Mouse (Mus musculus) kidney, adult 2 months (tissue): ENCODE data around the gene 2310022A10Rik.

Source experiments
- CTCF ChIP-seq: fragments of 200-500 bp; conservative IDR thresholded peaks from 2 replicates; pipeline ENCODE4 v1.5.1; 2011; ENCODE audit warnings: low read depth, mild to moderate bottlenecking, control low read depth, low read length, moderate library complexity, mixed read lengths; ENCODE audit not compliant: insufficient read depth, insufficient read length
- POLR2A ChIP-seq: fragments of 200-500 bp; IDR thresholded peaks from one replicate; pipeline ENCODE4 v1.6.1; 2011; ENCODE audit warnings: low read depth, low read length, control low read depth

DNA sequence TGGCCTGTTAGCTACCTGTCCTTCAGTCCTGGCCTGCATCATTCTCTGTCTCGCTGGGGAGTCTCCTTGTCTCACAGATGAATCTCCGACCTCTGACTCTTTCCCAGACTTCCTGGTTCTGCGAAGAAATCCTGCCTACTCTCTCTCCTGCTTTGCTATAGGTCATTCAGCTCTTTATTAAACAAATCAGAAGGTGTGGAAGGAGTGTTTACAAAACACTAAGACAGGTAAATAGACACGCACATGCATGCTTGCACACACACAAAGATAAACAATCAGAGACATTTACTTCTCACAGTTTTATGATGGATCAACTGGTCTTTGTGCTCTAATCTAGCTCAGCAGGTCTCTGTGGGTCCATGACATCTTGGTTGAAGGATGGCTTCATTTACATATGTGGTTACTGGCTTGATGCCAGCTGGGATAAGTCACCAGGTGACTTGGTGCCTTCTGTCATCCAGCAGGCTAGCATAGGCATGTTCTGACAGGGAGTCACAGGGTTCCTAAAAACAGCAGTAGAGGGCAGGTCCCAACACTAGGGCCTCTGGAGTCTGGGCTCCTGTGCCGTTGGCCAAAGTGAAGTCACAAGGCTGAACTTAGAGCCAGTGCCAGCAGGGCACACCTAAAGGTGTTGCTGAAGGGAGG lies 16.7 kb downstream of the 2310022A10Rik start:
- no peak for TF ChIP-seq CTCF
- TF ChIP-seq POLR2A: no peak
